Mouse (Mus musculus) lung, postnatal 4 days (tissue): Measurements from ENCODE around the gene Znhit3.
"Not testable (repeated sequence)": the region's sequence is repeated elsewhere in the genome, so short reads cannot be mapped to it uniquely, and the experiment has no call there.

Experiments
- DNase-seq, 2 experiments: peaks; one replicate each; pipeline ENCODE4 v3.0.0; 2021

The Znhit3 gene

DNA sequence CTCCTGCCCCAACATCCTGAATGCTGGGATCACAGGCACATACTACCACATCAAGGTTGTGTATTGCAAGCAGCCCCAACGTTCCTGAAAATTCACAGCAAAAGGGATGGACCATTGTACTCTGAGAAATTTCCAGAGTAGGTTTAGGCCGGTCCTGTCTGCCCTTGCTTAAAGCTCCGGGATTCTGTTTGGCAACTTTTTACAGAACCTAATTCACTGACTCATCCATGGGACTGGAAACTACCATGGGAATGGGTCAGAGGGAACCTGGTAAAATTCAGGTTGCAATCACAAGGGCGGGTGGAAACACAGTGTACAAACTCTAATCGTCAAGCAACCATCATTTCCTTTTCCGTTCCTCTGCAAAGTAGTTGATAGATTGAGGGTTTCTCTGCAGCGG lies 3.8 kb upstream of the Znhit3 start:
- DNase-seq: no peak

DNA sequence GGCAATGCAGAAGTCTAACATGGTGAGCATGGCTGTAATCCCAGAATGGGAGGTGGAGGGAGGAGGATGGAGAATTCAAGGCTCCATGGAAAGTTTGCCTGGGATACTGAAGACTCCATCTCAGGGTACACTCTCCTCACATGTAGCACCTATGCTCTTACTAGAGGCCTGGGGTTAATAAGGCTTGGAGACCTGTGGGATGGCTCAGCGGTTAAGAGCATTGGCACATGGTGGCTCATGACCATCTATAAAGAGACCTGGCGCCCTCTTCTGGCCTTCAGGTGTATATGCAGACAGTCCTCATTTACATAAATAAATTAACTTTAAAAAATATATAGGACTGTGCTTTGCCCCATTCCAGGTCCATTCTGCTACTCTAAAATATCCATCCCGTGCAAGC lies 3.1 kb upstream of the Znhit3 start:
- DNase-seq: peak in 1 of 2 experiments; percentile 40

DNA sequence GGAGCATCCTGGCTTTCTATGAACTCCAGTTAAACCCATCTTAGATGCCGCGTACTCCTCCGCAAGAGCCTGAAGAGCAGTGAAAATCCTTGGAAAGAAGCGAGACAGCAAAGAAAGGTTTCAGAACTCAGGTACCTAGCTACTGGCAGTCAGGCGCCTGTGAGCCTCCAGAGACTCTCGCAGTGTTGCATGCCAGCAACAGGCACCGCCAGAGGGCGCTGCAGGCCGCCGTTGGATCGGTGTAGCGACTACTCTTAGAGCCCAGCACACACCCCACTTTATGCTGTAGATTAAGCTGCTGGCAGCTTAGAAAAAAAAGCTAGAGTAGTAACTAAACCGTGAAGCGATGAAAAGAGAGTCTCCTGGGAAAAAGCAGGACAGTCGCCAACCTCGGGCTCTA lies 2.3 kb upstream of the Znhit3 start:
- peak; percentile 80 to 89 for DNase-seq

DNA sequence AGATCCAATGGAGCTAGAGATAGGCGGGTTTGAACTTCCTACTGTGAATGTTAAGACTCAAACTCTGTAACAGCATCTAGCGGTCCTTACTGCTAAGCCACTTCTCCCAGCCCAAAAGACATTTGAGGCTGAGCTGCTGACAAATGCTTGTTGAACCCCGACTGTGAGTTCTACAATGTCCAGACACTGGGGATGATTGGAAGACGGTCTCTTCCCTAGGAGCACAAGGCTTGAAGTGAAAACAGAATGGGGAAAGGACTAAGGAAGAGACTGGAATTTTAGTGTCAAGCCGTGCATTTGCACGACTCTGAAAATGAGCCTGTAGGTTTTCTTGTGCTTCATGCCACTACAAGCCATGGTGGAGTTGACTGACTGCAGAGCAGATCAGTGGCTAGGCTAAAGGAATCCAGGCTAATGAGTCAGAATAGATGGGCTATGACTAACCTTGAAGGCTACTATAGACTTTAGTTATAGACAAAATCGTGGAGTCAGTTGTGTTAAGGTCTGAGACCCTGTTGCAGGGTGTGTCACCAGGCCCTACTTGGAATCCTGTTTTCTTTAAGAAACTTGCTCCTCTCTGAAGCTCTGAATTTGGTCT lies 636 bp upstream of the Znhit3 start:
- DNase-seq: no peak

DNA sequence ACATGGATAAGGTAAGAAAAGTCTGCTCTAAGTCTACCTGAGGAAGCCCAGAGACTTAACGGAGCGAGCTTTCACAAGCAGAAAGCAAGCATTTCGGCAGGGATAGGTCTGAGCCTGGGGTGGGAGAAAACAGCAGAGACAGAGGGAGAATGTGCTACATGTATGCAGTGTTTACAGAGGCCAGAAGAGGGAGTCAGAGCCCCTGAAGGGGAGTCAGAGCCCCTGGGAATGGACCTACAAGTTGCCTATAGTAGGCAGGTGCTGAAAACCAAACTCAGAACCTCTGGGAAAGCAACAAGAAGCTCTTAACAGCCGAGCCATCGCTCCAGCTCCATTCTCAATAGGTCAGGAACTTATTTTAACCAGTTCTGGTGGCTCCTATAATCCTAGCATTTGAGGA lies 1.5 kb downstream of the Znhit3 start:
- DNase-seq: no peak

DNA sequence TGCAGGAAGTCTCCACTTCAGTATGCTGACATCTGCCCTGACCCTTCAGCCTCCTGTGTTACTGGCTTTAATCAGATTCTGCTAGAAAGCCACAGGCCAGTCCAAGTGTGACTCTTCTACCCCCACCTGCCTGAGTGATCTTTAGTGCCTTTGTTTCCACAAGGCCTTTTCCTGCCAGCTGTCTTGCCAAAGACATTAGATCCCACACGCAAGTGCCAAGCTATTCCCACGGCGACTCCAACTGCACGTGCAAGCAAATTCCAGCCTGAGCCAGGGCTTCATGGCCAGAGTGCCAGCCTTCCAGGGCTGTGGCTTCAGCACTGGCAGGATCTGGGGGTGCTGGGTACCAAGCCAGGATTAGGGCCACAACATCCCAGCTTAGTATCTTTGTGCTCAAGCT lies 5.8 kb downstream of the Znhit3 start:
- no peak for DNase-seq

DNA sequence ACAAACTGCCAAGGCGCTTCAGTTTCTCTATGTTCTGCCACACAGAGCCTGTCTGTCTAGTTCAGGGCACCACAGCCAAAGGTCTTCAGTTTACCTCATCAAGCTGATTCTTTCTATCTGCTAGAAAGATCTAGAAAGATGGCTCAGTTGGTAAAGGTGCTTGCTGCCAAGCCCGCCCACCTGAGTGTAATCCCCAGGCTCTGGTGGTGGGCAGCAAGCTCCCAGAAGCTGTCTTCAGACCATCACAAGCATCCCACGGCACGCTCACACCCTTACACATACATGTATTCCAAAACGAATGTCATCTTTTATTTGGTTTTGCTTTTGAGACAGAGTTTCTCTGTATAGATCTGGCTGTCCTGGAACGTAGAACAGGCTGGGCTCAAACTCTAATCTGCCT lies 7.7 kb downstream of the Znhit3 start:
- DNase-seq: no peak

DNA sequence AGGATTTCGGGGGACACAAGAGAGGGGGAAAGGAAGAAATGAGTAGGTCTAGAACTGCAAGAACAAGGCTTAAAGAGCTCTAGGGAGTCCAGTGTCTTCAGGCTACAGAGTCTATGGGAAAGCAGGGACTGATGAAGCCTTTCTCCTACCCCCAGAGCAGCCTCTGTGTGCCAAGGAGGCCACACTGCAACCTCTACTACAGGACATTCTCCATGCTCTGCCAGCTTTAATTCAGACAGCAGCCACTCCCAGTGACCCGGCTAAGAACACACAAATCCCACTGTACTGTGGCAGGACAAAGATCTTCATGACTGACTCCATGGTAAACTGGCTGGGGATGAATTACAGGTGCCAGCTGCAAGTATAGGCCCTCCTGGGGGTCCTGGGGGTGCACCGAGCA lies 9.1 kb downstream of the Znhit3 start:
- DNase-seq: no peak

DNA sequence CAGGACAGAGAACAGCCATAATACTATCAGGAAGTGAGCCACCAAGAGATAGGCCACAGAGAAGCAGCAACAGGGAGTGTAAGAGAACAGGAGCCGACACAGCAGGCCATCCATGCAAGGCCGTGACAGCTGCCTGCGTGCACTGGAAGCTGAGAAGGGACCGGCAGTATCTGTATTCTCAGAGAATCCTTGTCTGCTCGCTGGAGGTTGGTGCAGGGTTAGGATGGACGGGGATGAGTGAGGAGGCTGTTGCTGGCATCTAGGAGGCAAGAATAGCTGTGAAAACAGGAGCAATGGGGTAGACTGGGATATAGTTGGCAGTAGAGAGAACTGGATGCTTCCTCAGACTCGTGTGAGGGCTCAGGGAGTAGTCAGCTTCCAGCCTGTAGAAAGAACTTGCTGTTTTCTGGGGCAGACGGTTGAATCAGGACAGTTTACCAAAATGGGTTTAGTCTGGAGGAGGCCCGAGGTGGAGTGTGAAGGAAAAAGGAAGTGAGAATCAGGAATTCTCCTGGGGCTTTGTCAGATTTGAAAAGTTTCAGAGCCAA lies 11.5 kb downstream of the Znhit3 start:
- no peak for DNase-seq

DNA sequence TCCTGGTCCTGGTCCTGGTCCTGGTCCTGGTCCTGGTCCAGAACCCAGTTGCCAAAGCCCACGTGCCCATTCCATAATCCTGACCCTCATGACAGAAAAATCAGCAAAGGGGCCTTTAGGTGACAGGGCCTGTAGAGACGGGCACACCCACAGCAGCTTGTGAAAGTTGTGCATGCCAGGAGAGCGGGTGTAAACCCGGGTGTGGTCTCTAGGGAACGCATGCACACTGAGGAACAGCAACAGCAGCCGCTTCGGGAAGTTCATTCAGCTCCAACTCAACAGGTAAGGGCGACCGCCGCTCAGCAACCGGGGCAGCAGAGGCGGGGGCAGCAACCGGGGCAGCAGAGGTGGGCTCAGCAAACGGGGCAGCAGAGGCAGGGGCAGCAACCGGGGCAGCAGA lies 23.1 kb downstream of the Znhit3 start:
- peak in 1 of 2 experiments; percentile 16 for DNase-seq

DNA sequence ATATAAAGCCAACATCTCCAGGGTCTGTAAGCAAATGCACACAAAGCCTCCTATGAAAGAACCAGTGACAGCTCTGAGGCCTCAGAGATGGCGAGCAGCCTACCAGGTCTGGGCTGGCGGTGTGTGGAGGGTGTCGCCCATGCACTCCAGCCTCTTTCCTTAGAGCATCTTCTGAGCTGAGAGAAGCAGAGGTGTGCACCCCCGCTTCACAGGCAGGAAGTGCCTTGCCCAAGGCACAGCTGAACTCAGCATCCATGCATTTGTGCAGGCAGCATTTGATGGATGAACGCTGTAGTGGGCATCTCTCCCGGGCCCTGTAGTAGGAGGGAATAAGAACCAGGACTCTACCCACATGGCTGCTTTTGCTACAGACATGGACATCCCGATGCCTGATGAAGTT lies 24.5 kb downstream of the Znhit3 start:
- peak in 1 of 2 experiments; percentile 12 for DNase-seq

DNA sequence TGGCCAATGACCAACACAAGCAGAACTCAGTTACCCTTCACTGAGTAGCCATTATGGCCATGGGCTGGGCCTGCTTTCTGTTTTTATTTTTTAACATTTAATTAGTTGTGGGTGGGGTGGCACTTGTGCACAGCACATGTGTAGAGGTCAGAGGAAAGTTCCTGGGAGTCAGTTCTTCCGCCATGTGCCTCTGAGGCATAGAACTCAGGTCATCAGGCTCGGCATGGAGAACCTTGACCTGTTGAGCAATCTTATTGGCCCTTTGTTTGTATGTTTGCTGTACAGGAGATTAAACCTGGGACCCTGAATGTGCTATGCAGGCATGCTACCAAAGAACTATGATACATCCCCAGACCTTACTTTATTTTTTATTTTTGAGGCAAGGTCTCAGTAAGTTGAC lies 26.7 kb downstream of the Znhit3 start:
- DNase-seq: no peak

DNA sequence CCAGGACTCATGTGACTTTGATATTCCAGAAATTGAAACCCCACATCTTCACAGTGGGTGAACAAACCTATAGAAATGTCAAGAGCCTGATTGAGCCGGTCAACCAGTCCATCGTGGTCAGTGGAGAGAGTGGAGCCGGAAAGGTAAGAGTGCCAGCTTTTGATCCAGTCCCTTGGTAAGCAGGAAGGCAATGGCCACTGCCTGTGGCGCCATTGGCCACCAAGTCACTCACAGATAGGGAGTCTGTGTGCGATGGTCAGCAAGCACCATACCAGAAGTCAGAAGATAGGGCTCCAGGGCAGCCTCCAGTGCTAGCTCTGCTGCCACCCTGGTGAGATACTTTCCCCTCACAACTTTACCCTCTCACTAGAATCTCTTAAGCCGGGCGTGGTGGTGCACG lies 28.1 kb downstream of the Znhit3 start:
- DNase-seq: no peak

DNA sequence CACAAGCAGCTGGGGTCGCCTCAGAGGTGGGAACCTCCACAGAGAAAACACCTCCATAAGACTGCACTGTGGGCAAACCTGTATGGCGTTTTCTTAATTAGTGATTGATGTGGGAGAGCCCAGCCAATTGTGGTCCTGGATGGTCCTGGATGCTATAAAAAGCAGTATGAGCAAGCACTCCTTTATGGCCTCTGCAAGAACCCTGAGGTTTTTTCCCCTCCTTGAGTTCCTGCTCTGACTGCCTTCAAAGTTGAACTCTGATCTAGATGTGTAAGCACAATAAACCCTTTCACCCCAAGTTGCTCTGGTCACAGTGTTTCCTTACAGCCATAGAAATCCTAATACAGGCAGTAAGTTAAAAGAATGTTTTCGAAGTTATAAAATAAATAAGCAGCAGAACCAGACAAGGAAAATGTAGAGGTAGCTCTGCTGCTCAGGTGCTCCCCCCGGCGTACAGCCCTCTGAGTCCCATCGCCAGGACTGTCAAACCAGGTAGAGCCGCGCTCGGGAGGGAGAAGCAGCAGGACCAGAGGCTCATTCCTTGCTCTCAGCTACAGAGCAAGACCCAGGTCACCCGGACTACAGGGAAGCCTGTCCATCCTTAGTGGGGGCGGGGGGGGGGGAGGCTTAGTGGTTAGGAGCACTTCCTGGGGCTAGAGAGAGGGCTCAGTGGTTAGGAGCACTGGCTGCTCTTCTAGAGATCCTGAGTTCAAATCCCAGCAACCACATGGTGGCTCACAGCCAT lies 29.2 kb downstream of the Znhit3 start:
- no peak for DNase-seq

DNA sequence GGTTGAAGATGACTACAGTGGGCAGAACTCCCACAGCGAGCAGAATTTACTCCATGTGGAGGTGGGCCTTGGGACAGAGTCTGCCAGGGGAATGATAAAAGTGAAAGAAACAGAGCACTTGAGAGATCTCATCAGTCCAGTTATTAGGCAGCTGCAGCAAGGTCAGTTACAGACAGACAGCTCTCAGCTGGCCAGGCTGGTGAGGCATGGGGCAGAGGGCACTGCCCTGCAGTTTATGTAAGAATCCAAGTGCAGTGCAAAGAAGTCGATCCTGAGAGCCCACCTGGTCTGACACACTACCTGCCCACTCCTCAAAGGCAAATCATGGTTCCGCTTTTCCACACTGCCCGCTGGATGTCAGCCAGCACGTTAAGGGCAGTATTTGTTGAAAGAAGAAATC lies 29.9 kb downstream of the Znhit3 start:
- no peak for DNase-seq

DNA sequence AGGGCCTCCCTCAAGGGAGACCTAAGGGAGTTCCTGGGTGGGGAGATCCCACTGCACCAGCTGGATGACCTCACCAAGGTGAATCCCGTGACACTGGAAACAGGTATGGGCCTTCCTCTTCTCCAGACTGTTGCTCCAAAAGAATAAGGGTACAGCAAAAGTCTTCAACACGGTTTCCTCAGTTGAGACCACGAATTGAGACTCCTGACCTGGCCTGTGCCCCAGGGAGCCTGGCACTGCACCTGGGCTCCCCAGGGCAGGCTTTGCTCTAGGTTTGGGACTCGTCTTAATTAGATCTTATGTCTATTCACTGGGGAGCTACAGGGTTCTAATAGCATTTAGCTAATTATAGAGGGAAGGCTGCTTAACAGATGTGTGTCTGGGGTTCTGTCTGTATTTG lies 30.9 kb downstream of the Znhit3 start:
- DNase-seq: no peak

DNA sequence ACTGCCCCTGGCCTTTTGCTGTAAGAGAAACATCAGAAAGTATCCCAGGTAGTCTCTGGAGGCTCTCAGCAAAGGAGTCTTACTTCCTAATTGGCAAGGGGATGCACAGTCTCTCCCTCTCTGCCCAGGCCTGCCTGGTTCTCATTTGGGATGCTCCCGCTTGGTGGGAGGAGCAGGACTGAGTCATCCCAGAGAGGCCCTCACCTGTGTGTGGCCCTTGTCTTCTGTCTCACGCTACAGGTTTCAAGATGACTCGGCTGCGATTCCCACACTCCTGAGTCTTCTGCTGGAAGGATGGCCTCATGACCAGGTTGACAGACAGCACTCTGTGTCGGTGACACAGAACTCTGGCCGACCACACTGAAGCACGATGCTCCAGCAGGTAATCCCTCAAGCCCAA lies 33.8 kb downstream of the Znhit3 start:
- DNase-seq: no peak

DNA sequence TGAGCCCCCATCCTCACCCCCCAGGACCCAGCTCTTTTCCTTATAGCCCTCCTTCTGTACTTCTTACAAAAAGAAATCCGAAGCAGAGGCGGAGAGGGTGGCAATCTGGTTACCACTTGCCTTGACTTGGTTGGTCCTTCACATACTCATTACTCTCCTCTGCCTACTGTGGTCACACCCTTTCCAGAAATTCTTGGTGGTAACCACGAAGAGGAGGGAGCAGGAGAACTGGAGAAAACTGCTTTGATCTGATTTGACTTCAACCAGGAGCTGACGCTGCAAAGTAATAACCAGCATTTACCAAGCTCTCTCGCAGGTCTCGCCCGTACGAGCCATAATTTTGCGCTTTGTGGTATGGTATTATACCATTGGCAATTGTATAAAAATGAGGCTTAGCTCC lies 35.2 kb downstream of the Znhit3 start:
- no peak for DNase-seq

DNA sequence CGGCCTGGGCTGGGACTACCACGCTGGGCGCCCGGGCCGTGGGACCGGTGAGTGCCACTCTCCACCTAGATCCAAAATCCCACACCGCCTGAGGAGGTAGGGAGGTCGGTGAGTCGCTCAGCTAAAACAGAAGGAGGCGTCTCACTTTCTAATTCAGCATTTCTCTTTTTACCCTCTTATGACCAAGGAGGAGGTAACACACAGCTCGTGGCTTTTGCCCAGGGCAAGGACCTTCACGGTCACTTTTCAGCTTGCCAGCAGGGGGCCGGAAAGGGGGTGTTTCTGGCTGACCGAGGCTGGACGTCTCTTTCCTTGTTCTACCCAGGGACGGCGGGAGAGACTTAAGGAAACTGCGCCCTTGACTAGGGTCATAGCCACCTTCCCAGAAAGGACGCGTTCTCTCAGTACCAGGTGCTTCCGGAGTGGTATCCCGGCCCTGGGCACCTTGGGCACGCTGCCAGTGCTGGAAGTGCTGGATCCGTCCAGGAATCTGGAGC lies 35.7 kb downstream of the Znhit3 start:
- peak; percentile 75 to 82 for DNase-seq

DNA sequence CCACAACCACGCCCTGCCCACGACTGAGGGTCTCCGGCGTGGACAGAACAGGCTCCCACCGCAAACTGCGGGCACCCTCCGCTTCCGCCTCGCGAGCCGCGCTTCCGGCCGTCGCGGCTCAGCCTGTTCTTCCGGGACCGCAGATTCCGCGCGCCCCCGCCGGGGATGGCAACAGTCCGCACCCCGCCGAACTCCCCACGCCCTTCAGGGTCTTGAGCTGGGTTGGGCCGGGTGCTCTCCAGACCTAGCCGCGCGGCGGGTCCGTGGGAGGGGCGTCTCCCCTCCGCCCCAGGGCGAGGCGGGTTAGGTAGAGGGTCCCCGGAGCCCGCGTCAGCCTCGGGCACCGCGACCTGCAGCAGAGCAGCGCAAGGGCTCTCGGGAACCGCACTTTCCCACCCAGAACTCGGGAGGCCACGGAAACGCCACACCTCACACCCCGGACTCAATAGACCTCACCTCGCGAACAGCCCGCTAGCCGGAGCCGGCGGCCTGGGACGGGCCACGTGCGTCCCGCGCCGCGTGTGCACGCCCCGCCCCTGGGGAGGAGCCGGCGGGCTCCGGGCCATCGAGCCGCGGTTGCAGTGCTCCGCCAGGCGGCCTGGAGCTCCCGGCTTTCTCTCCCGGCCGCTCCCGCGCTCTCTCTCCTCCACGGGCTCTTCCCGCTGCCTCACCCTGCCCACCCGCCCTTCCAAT lies 36.2 kb downstream of the Znhit3 start, which contains the start of the genes Myo19 and Pigw:
TSS of gene Myo19 (plus strand) at position 377 of the 693 bp plus-strand sequence.
TSS of gene Pigw (minus strand) at position 514 of the 693 bp plus-strand sequence.
- DNase-seq: peak; percentile 85 to 89

DNA sequence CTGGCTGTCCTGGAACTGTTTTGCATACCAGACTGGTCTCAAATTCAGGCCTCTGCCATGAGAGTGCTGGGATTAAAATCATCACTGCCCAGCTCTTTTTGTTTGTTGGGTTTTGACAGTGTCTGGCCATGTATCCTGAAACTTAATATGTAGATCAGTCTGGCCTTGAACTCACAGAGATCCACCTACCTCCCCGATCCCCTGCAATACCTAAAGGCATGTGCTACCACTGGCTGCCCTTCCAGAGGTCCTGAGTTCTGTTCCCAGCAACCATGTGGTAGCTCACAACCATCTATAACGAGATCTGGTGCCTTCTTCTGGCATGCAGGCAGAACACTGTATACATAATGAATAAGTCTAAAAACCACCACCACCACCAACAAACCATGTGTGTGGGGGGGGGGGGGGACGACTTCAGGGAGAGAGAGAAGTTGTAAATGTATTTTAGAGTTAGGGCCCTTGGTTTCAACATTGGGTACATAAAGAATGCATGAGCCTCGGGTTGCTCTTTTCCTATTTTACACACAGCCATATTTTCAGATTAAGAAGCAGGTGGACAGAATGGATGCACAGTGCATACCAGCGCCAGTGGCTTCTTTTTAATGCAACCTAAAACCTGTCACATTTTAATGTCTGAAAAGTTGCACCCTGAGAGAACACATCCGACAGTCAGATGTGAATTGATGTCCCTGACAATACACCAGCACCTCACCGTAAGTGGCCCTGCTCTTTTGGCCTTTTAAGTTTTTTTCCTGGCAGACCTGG lies 37.0 kb downstream of the Znhit3 start:
- no peak for DNase-seq

DNA sequence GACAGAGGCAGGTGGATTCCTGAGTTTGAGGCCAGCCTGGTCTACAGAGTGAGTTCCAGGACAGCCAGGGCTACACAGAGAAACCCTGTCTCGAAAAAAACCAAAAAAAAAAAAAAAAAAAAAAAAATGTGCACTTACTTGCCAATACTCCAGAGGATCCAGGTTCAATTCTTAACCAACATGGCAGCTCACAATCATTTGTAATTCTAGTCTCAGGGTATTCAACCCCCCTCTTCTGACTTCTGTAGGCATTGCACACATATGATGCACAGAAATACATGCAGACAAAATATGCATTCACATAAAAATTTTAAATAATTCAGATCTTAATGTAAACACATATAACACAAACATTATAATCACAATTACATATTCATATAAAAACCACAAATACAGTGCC lies 40.1 kb downstream of the Znhit3 start:
- DNase-seq: not testable (repeated sequence)
